Mouse (Mus musculus) ES-E14 (cell line): ENCODE results near the gene Myo1f.

ENCODE experiments used
- CHD2 ChIP-seq: IDR thresholded peaks from 2 replicates; pipeline ENCODE4 v1.6.1; 2014; ENCODE audit warnings: mild to moderate bottlenecking, low read depth, low read length, inconsistent platforms
- MAFK ChIP-seq: IDR thresholded peaks from 2 replicates; pipeline ENCODE4 v1.6.1; 2014; ENCODE audit warnings: mild to moderate bottlenecking, low read depth, low read length, inconsistent platforms; ENCODE audit not compliant: insufficient read depth
- ZC3H11A ChIP-seq: IDR thresholded peaks from 2 replicates; pipeline ENCODE4 v1.6.1; 2012; ENCODE audit warnings: low read depth, mild to moderate bottlenecking, inconsistent platforms, low read length, borderline replicate concordance
- ZNF384 ChIP-seq: IDR thresholded peaks from 2 replicates; pipeline ENCODE4 v1.6.1; 2012; ENCODE audit warnings: low read depth, low read length, inconsistent platforms

DNA sequence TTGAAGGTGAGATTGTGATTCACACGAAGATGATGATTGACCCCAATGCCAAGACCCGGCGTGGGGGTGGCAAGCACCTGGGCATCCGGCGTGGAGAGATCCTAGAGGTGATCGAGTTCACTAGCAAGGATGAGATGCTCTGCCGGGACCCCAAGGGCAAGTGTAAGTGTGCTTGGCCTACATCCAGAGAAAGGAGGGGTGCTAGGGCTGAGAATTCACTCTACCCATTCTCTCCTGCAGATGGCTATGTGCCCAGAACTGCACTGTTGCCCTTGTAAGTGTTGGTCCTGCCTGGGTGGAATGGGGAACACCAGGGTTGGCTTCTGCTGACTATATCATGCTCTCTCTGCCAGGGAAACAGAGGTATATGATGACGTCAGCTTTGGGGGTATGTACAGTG, 89.6 kb downstream of the Myo1f start:
- TF ChIP-seq ZNF384 (no peak), CHD2 (no peak), MAFK (no peak), ZC3H11A (no peak)
